Mouse (Mus musculus): ENCODE data around the gene Fblim1. TPM values are rescaled to one million over a fixed set of nuclear protein-coding genes. Genes with fewer than 3 reads are reported as not detected.

The Fblim1 gene
- polyA plus RNA-seq, 1 experiment, result not detected

- no peak for TF ChIP-seq GATA1 (IDR thresholded peaks at IDR 0.05; ENCODE audit: low read length)
These were observed 12.1 kb upstream of the Fblim1 start for GRCm38 (mm10) chr4:141617863-141618564.

- no peak for TF ChIP-seq GATA1 (IDR thresholded peaks at IDR 0.05; ENCODE audit: low read length)
These were observed 11.4 kb upstream of the Fblim1 start for GRCm38 (mm10) chr4:141617299-141617698.

GRCm38 (mm10) chr4:141616811-141617210, 10.9 kb upstream of the Fblim1 start:
- TF ChIP-seq GATA1 (IDR thresholded peaks at IDR 0.05; ENCODE audit: low read length), result no peak

GRCm38 (mm10) chr4:141614946-141615345, 9.1 kb upstream of the Fblim1 start:
- TF ChIP-seq GATA1 (IDR thresholded peaks at IDR 0.05; ENCODE audit: low read length), result no peak

GRCm38 (mm10) chr4:141609538-141609937, 3.6 kb upstream of the Fblim1 start:
- no peak for TF ChIP-seq GATA1 (IDR thresholded peaks at IDR 0.05; ENCODE audit: low read length)

GRCm38 (mm10) chr4:141605421-141605820, 475 bp downstream of the Fblim1 start:
- no peak for TF ChIP-seq GATA1 (IDR thresholded peaks at IDR 0.05; ENCODE audit: low read length)

GRCm38 (mm10) chr4:141604493-141604892, 1.4 kb downstream of the Fblim1 start:
- TF ChIP-seq GATA1 (IDR thresholded peaks at IDR 0.05; ENCODE audit: low read length), result no peak

- TF ChIP-seq GATA1 (IDR thresholded peaks at IDR 0.05; ENCODE audit: low read length), result no peak
These were observed 2.0 kb downstream of the Fblim1 start for GRCm38 (mm10) chr4:141603921-141604320.

GRCm38 (mm10) chr4:141602523-141603223, 3.2 kb downstream of the Fblim1 start:
- TF ChIP-seq GATA1 (IDR thresholded peaks at IDR 0.05; ENCODE audit: low read length), result no peak

GRCm38 (mm10) chr4:141601148-141601862, 4.6 kb downstream of the Fblim1 start:
- no peak for TF ChIP-seq GATA1 (IDR thresholded peaks at IDR 0.05; ENCODE audit: low read length)

- TF ChIP-seq GATA1 (IDR thresholded peaks at IDR 0.05; ENCODE audit: low read length), result no peak
These were observed 5.5 kb downstream of the Fblim1 start for GRCm38 (mm10) chr4:141600364-141600763.

GRCm38 (mm10) chr4:141599251-141600141, 6.4 kb downstream of the Fblim1 start:
- TF ChIP-seq GATA1 (IDR thresholded peaks at IDR 0.05; ENCODE audit: low read length), result no peak

GRCm38 (mm10) chr4:141598894-141599250, 7.0 kb downstream of the Fblim1 start:
- TF ChIP-seq GATA1 (IDR thresholded peaks at IDR 0.05; ENCODE audit: low read length), result no peak

- TF ChIP-seq GATA1 (IDR thresholded peaks at IDR 0.05; ENCODE audit: low read length), result no peak
These were observed 7.5 kb downstream of the Fblim1 start for GRCm38 (mm10) chr4:141598199-141598893.
